Mouse (Mus musculus) midbrain, embryonic 14.5 days (tissue): Measurements from ENCODE around the gene Fbxo7. TPM values are rescaled to one million over a fixed set of nuclear protein-coding genes. Genes with fewer than 3 reads are reported as not detected.
A peak's percentile ranks its signal among the peaks of the same experiment; 100 is the strongest.

Experiments used
- ATAC-seq: fragments of 200-750 bp; cut with Nextera tagmentation; 2 replicates; pipeline ENCODE4 v1.8.0; 2017; ENCODE audit warnings: moderate number of reproducible peaks, moderate library complexity; ENCODE audit not compliant: low FRiP score, low TSS enrichment
- DNase-seq: peaks from one replicate; pipeline ENCODE4 v3.0.0-alpha.2; 2015
- H3K27ac ChIP-seq: fragments of 300-500 bp; sonication (generic); replicated peaks from 2 replicates; pipeline ENCODE4 v1.5.1; 2014; ENCODE audit warnings: mild to moderate bottlenecking, low read depth, low read length, moderate library complexity
- H3K27me3 ChIP-seq: fragments of 300-500 bp; sonication (generic); 2 replicates; pipeline ENCODE4 v1.6.1; 2014; ENCODE audit warnings: low read length, control low read depth, mixed read lengths; ENCODE audit not compliant: control insufficient read depth, insufficient read depth
- H3K36me3 ChIP-seq: fragments of 300-500 bp; sonication (generic); 2 replicates; pipeline ENCODE4 v1.6.1; 2014; ENCODE audit warnings: low read length, control low read depth; ENCODE audit not compliant: control insufficient read depth, insufficient read depth
- H3K4me1 ChIP-seq: fragments of 300-500 bp; sonication (generic); 2 replicates; pipeline ENCODE4 v1.6.1; 2014; ENCODE audit warnings: mild to moderate bottlenecking, antibody characterized with exemption, low read length, control low read depth; ENCODE audit not compliant: control insufficient read depth, insufficient read depth
- H3K4me2 ChIP-seq: fragments of 300-500 bp; sonication (generic); 2 replicates; pipeline ENCODE4 v1.6.1; 2014; ENCODE audit warnings: mild to moderate bottlenecking, low read length, moderate library complexity
- H3K4me3 ChIP-seq: fragments of 300-500 bp; sonication (generic); replicated peaks from 2 replicates; pipeline ENCODE4 v1.5.1; 2014; ENCODE audit warnings: low read depth, low read length
- H3K9ac ChIP-seq: fragments of 300-500 bp; sonication (generic); replicated peaks from 2 replicates; pipeline ENCODE4 v1.6.1; 2014; ENCODE audit warnings: mild to moderate bottlenecking, low read length, moderate library complexity
- H3K9me3 ChIP-seq: fragments of 300-500 bp; sonication (generic); 2 replicates; pipeline ENCODE4 v1.6.1; 2016; ENCODE audit warnings: low read length, control low read depth, mixed read lengths; ENCODE audit not compliant: control insufficient read depth
- WGBS: fragments of 180-500 bp; shearing (Covaris S2); extraction: QIAGEN DNeasy Blood & Tissue Kit; methylation state at CpG from one replicate; pipeline ENCODE4 v1.1.7; 2014; 5-methylcytosine and 5-hydroxymethylcytosine counted together
- polyA plus RNA-seq: library from polyadenylated mRNA; unstranded; fragments of >200 nt; fragmentation: Nextera tagmentation; extraction: Ambion mirVana; gene quantifications from 2 replicates; pipeline ENCODE4 v1.2.1, GENCODE M21; 2014

Gene Fbxo7
- polyA plus RNA-seq, result 18.9 and 19.6 TPM in 2 replicates

GRCm38 (mm10) chr10:86021749-86022473, at the start of gene Fbxo7:
Fbxo7 (plus strand) TSS chr10:86021972.
- whole genome bisulfite sequencing, result under 1% methylated on average over 82 of the region's 82 CpGs
- Histone ChIP-seq H3K36me3 (no peaks in the 10 kb centered on the region), H3K27ac (peak within 1 kb of the TSS; percentile 77), H3K27me3 (no peaks in the 10 kb centered on the region), H3K9ac (peak within 1 kb of the TSS; percentile 86), H3K4me1 (peaks cover 6% of the 10 kb centered on the region), H3K4me2 (peak within 1 kb of the TSS; percentile 79), H3K4me3 (peak within 1 kb of the TSS; percentile 83), H3K9me3 (no peaks in the 10 kb centered on the region)
- DNase-seq (peak; percentile 97), ATAC-seq (peak; percentile 96)

- DNase-seq (peak; percentile 15), ATAC-seq (no peak)
- H3K9me3 ChIP-seq, result no peaks in the 10 kb centered on the region
- no peaks in the 10 kb centered on the region for H3K27me3 ChIP-seq
- no peak overlapping the region for H3K9ac ChIP-seq
- H3K4me2 ChIP-seq, result no peak overlapping the region
- no peak overlapping the region for H3K4me3 ChIP-seq
- no peak overlapping the region for H3K27ac ChIP-seq
- H3K36me3 ChIP-seq, result no peaks in the 10 kb centered on the region
- H3K4me1 ChIP-seq, result no peaks in the 10 kb centered on the region
- 86% methylated on average over 4 of the region's 4 CpGs for WGBS
These were observed 48.9 kb upstream of the Fbxo7 start for GRCm38 (mm10) chr10:85972915-85973314.

GRCm38 (mm10) chr10:85989412-85990115, 32.2 kb upstream of the Fbxo7 start:
- DNase-seq (no peak), ATAC-seq (no peak)
- 79% methylated on average over 6 of the region's 6 CpGs for WGBS
- Histone ChIP-seq H3K4me1 (no peaks in the 10 kb centered on the region), H3K36me3 (no peaks in the 10 kb centered on the region), H3K27ac (no peak overlapping the region), H3K4me3 (no peak overlapping the region), H3K4me2 (no peak overlapping the region), H3K9ac (no peak overlapping the region), H3K27me3 (no peaks in the 10 kb centered on the region), H3K9me3 (no peaks in the 10 kb centered on the region)

- DNase-seq, result no peak
- H3K36me3 ChIP-seq, result no peaks in the 10 kb centered on the region
- no peak overlapping the region for H3K4me2 ChIP-seq
- 91% methylated on average over 4 of the region's 4 CpGs for WGBS
- H3K27ac ChIP-seq, result no peak overlapping the region
- H3K9ac ChIP-seq, result no peak overlapping the region
- H3K27me3 ChIP-seq, result no peaks in the 10 kb centered on the region
- H3K4me1 ChIP-seq, result no peaks in the 10 kb centered on the region
- ATAC-seq, result no peak
- no peaks in the 10 kb centered on the region for H3K9me3 ChIP-seq
- no peak overlapping the region for H3K4me3 ChIP-seq
These were observed 29.4 kb upstream of the Fbxo7 start for GRCm38 (mm10) chr10:85992412-85992811.

- Histone ChIP-seq H3K9ac (no peak overlapping the region), H3K27ac (no peak overlapping the region), H3K4me3 (no peak overlapping the region), H3K27me3 (no peaks in the 10 kb centered on the region), H3K9me3 (no peaks in the 10 kb centered on the region), H3K36me3 (no peaks in the 10 kb centered on the region), H3K4me2 (no peak overlapping the region), H3K4me1 (no peaks in the 10 kb centered on the region)
- ATAC-seq (no peak), DNase-seq (no peak)
- 87% methylated on average over 9 of the region's 9 CpGs for whole genome bisulfite sequencing
These were observed 27.9 kb upstream of the Fbxo7 start for GRCm38 (mm10) chr10:85993836-85994235.

- Histone ChIP-seq H3K9ac (no peak overlapping the region), H3K36me3 (no peaks in the 10 kb centered on the region), H3K4me3 (no peak overlapping the region), H3K27ac (no peak overlapping the region), H3K4me2 (no peak overlapping the region), H3K9me3 (no peaks in the 10 kb centered on the region), H3K4me1 (no peaks in the 10 kb centered on the region), H3K27me3 (no peaks in the 10 kb centered on the region)
- WGBS, result 87% methylated on average over 5 of the region's 5 CpGs
- DNase-seq (no peak), ATAC-seq (no peak)
These were observed 27.1 kb upstream of the Fbxo7 start for GRCm38 (mm10) chr10:85994543-85995104.

- H3K9me3 ChIP-seq, result no peaks in the 10 kb centered on the region
- H3K27me3 ChIP-seq, result no peaks in the 10 kb centered on the region
- H3K27ac ChIP-seq, result no peak overlapping the region
- no peak for DNase-seq
- no peak for ATAC-seq
- no peaks in the 10 kb centered on the region for H3K36me3 ChIP-seq
- WGBS, result 97% methylated on average over 4 of the region's 4 CpGs
- no peak overlapping the region for H3K4me2 ChIP-seq
- H3K9ac ChIP-seq, result no peak overlapping the region
- H3K4me1 ChIP-seq, result no peaks in the 10 kb centered on the region
- H3K4me3 ChIP-seq, result no peak overlapping the region
These were observed 21.3 kb upstream of the Fbxo7 start for GRCm38 (mm10) chr10:86000447-86000846.

- WGBS, result 59% methylated on average over 5 of the region's 5 CpGs
These were observed 15.3 kb upstream of the Fbxo7 start for GRCm38 (mm10) chr10:86006455-86006854.

More at GRCm38 (mm10) chr10:86006455-86006854, 15.3 kb upstream of the Fbxo7 start:
- Histone ChIP-seq H3K4me2 (no peak overlapping the region), H3K9me3 (no peaks in the 10 kb centered on the region), H3K27ac (no peak overlapping the region), H3K4me1 (no peaks in the 10 kb centered on the region), H3K36me3 (no peaks in the 10 kb centered on the region), H3K4me3 (no peak overlapping the region), H3K27me3 (no peaks in the 10 kb centered on the region), H3K9ac (no peak overlapping the region)
- ATAC-seq, result no peak
- no peak for DNase-seq
